Mouse (Mus musculus): ENCODE data around the gene Tmem232. TPM values are rescaled to one million over a fixed set of nuclear protein-coding genes. Genes with fewer than 3 reads are reported as not detected.

The Tmem232 gene
- total and polyA plus RNA-seq, 2 experiments from 2014 or later: 0.18 TPM; not detected in 1

Small RNA genes within 50 kb of the gene (microRNA-seq; reads per million reads assigned to microRNA genes)
- gene Gm25731: not detected

Other genes starting within 250 kb of the Tmem232 start
- gene Vapa, start 72.8 kb upstream of the Tmem232 start, total RNA-seq (2014; rRNA removed; ENCODE audit: low replicate concordance): 49.8 and 79.9 TPM in 2 replicates
- gene Vapa, start 72.8 kb upstream of the Tmem232 start, polyA plus RNA-seq (2015; fragmentation: Nextera tagmentation; extraction: Ambion mirVana): 139 and 144 TPM in 2 replicates
- not detected in 2 replicates for gene Txndc2, start 101.4 kb upstream of the Tmem232 start, total RNA-seq (2014; rRNA removed; ENCODE audit: low replicate concordance)
- gene Txndc2, start 101.4 kb upstream of the Tmem232 start, polyA plus RNA-seq (2015; fragmentation: Nextera tagmentation; extraction: Ambion mirVana): 0.16 and 0.18 TPM in 2 replicates
- 38.1 and 44.1 TPM in 2 replicates for gene Rab31, start 232.0 kb upstream of the Tmem232 start, total RNA-seq (2014; rRNA removed; ENCODE audit: low replicate concordance)
- gene Rab31, start 232.0 kb upstream of the Tmem232 start, polyA plus RNA-seq (2015; fragmentation: Nextera tagmentation; extraction: Ambion mirVana): 20.7 and 22.5 TPM in 2 replicates
- 29.2 and 52.4 TPM in 2 replicates for gene Ppp4r1, start 241.8 kb upstream of the Tmem232 start, total RNA-seq (2014; rRNA removed; ENCODE audit: low replicate concordance)
- 19.5 and 22.0 TPM in 2 replicates for gene Ppp4r1, start 241.8 kb upstream of the Tmem232 start, polyA plus RNA-seq (2015; fragmentation: Nextera tagmentation; extraction: Ambion mirVana)

Data from heart, postnatal 0 days (tissue).